Comparison of ENCODE assay signal across 7 mouse cellular contexts in genomic region chr19:44930744-44931453, GRCm38 (mm10). TPM values are rescaled to one million over a fixed set of nuclear protein-coding genes. Genes with fewer than 3 reads are reported as not detected.
DNase-seq lines count a peak whose midpoint lies in the region; ATAC-seq lines count a peak whose summit lies in the region.

Gene Slf2, plus strand, starts transcription at chr19:44931151.

- no peaks in the 10 kb centered on the region for H3K9me3 ChIP-seq in intestine, embryonic 15.5 days
- H3K9me3 ChIP-seq in midbrain, embryonic 10.5 days (replicated peaks), result no peaks in the 10 kb centered on the region

- peak within 1 kb of the TSS; percentile 98 for H3K4me3 ChIP-seq in intestine, embryonic 15.5 days (replicated peaks)
- peak within 1 kb of the TSS; percentile 99 for H3K4me3 ChIP-seq in midbrain, embryonic 10.5 days

- peak; percentile 99 for ATAC-seq in intestine, embryonic 15.5 days

- peak within 1 kb of the TSS; percentile 69 for H3K4me2 ChIP-seq in intestine, embryonic 15.5 days (replicated peaks)

- peak within 1 kb of the TSS; percentile 88 for H3K9ac ChIP-seq in intestine, embryonic 15.5 days

- peak within 1 kb of the TSS; percentile 87 for H3K27ac ChIP-seq in intestine, embryonic 15.5 days
- peak within 1 kb of the TSS; percentile 94 for H3K27ac ChIP-seq in midbrain, embryonic 10.5 days (replicated peaks)

- WGBS in intestine, embryonic 15.5 days, result under 1% methylated on average over 55 of the region's 55 CpGs
- under 1% methylated on average over 55 of the region's 55 CpGs for WGBS in midbrain, embryonic 10.5 days

- H3K36me3 ChIP-seq in intestine, embryonic 15.5 days, result no peaks in the 10 kb centered on the region
- H3K36me3 ChIP-seq in midbrain, embryonic 10.5 days, result peaks cover 31% of the 10 kb centered on the region

- no peaks in the 10 kb centered on the region for H3K27me3 ChIP-seq in intestine, embryonic 15.5 days (replicated peaks)
- peaks cover 33% of the 10 kb centered on the region for H3K27me3 ChIP-seq in midbrain, embryonic 10.5 days (ENCODE audit: low read depth, poor library complexity, severe bottlenecking)

- intact Hi-C loops in gastrocnemius, postnatal 36 days (cut with DNase I), result no loop called here
- intact Hi-C loops in left cerebral cortex, postnatal 25 days (cut with DNase I), result loop anchor here (5.0 kb wide), 2 partner anchors 101 to 116 kb away; partner anchors contain the start of genes Pdzd7 and Sfxn3

- H3K4me1 ChIP-seq in intestine, embryonic 15.5 days (replicated peaks), result peaks cover 26% of the 10 kb centered on the region
- peaks cover 58% of the 10 kb centered on the region for H3K4me1 ChIP-seq in midbrain, embryonic 10.5 days

- DNase-seq in adrenal gland, adult 2 months, result peak; percentile 99
- DNase-seq in embryo, embryonic 11.5 days (ENCODE audit: low read depth, low spot score), result peak; percentile 96
- peak; percentile 98 to 99 for DNase-seq in gastrocnemius, postnatal 36 days
- peak; percentile 99 for DNase-seq in left cerebral cortex, postnatal 25 days (ENCODE audit: low spot score in 2 of 2)
- DNase-seq in midbrain, embryonic 10.5 days (ENCODE audit: low spot score), result peak; percentile 97
- DNase-seq in right cerebral cortex, postnatal 4 days, result peak; percentile 98

RNA-seq across cellular contexts. Expression of gene Slf2, which starts in this region (rescaled TPM):
- total RNA-seq in adrenal gland, adult 2 months (2021), result 10 to 100 TPM; 19.6 to 21.4 TPM
- 54.9 and 77.7 TPM in 2 replicates for polyA plus RNA-seq in adrenal gland, adult 2 months (2012; rRNA removed)
- 10 to 100 TPM; 10.5 to 12.5 TPM for total RNA-seq in gastrocnemius, postnatal 36 days (2021)
- polyA plus RNA-seq in intestine, embryonic 15.5 days (2015; fragmentation: Nextera tagmentation; extraction: Ambion mirVana), result 31.9 and 33.9 TPM in 2 replicates
- 10 to 100 TPM; 35.9 to 38.6 TPM for total RNA-seq in left cerebral cortex, postnatal 25 days (2021)
- polyA plus RNA-seq in midbrain, embryonic 10.5 days (2016; fragmentation: Nextera tagmentation; extraction: Ambion mirVana), result 37.2 and 39.1 TPM in 2 replicates

Comparison
In these comparisons a context has a peak if more than half of its experiments do, and no peak if none do; other contexts are left out.
1. Peak in every context shown above with its lines: DNase-seq, ATAC-seq, H3K4me3 ChIP-seq and H3K27ac ChIP-seq.